Mouse (Mus musculus): ENCODE results near the gene Stoml3. TPM values are rescaled to one million over a fixed set of nuclear protein-coding genes. Genes with fewer than 3 reads are reported as not detected.

Gene Stoml3
- total and polyA plus RNA-seq, 3 experiments, result not detected

- H3K9ac ChIP-seq (ENCODE audit: insufficient read depth, low read depth), result peak overlapping the region; percentile 15; the same call in 1 of the 2 replicates
- H3K27ac ChIP-seq (ENCODE audit: insufficient read depth, low read depth), result no peak overlapping the region
- no peaks in the 10 kb centered on the region for H3K79me2 ChIP-seq (replicated peaks; ENCODE audit: control insufficient read depth, extremely low read depth, insufficient read depth, poor library complexity, severe bottlenecking)
- no peaks in the 10 kb centered on the region for H3K9me3 ChIP-seq (replicated peaks; ENCODE audit: low read length)
- in situ Hi-C loops (cut with MboI; ENCODE audit: low pct_ligation_motif_present, low pct_unique_long_range_greater_than_20kb, low sequenced_read_pairs) (no loop called here), dilution Hi-C loops (cut with MboI; ENCODE audit: extremely low pct_ligation_motif_present, extremely low pct_unique_long_range_greater_than_20kb, low sequenced_read_pairs) (no loop called here)
- TF ChIP-seq TCF12 (IDR thresholded peaks at IDR 0.05; ENCODE audit: low read depth, low read length), result peak; percentile 14; the same call in 1 of the 2 replicates
- TF ChIP-seq EP300 (IDR thresholded peaks at IDR 0.05; ENCODE audit: low read length), result peak; percentile 70
- 0 out of 2 replicates have a peak, but pooled peaks have one; percentile 21 for TF ChIP-seq BHLHE40 (IDR thresholded peaks at IDR 0.05; ENCODE audit: low read depth, low read length)
- 0 out of 2 replicates have a peak, but pooled peaks have one; percentile 10 for TF ChIP-seq MEF2A (IDR thresholded peaks at IDR 0.05; ENCODE audit: borderline replicate concordance, low read depth, low read length)
- no peak for TF ChIP-seq GABPA (IDR thresholded peaks at IDR 0.05; ENCODE audit: insufficient replicate concordance, low read depth, low read length)
- TF ChIP-seq ZNF384 (IDR thresholded peaks at IDR 0.05; ENCODE audit: low read depth, low read length), result no peak
- TF ChIP-seq UBTF (IDR thresholded peaks at IDR 0.05; ENCODE audit: low read depth, low read length), result peak; percentile 69; the same call in 1 of the 2 replicates
- TF ChIP-seq ZMIZ1 (IDR thresholded peaks at IDR 0.05; ENCODE audit: low read depth, low read length), result no peak
- no peak for TF ChIP-seq CHD1 (IDR thresholded peaks at IDR 0.05; ENCODE audit: low read depth, low read length)
- no peak for TF ChIP-seq MYC (IDR thresholded peaks at IDR 0.05; ENCODE audit: low read depth, low read length)
- TF ChIP-seq IRF4 (IDR thresholded peaks at IDR 0.05; ENCODE audit: low read depth, low read length), result peak; percentile 76
- H3K4me3 ChIP-seq (replicated peaks in 1 of 3; ENCODE audit: low read depth in 2 of 3, low read length in 2 of 3, poor library complexity in 1 of 3), result no peak overlapping the region
- DNase-seq (ENCODE audit: extremely low read depth), result no peak
- no peaks in the 10 kb centered on the region for H3K36me3 ChIP-seq (replicated peaks in 1 of 2; ENCODE audit: control insufficient read depth in 1 of 2, insufficient read depth in 1 of 2, low read length in 1 of 2)
- no peaks in the 10 kb centered on the region for H3K27me3 ChIP-seq (replicated peaks)
- peaks cover 2 to 18% of the 10 kb centered on the region in 2 experiments; a peak in 2 of 4 replicates for H3K4me1 ChIP-seq (ENCODE audit: control insufficient read depth in 1 of 2, insufficient read depth in 2 of 2)
- peak overlapping the region; percentile 81 for H3K4me2 ChIP-seq (ENCODE audit: insufficient read depth, low read depth, poor library complexity, severe bottlenecking)
Measured at GRCm38 (mm10) chr3:53522794-53523193, 34.3 kb downstream of the Stoml3 start.

- Histone ChIP-seq H3K9ac (ENCODE audit: insufficient read depth, low read depth) (no peak overlapping the region), H3K4me1 (ENCODE audit: control insufficient read depth in 1 of 2, insufficient read depth in 2 of 2) (peaks cover 2 to 18% of the 10 kb centered on the region in 2 experiments; a peak in 2 of 4 replicates), H3K27me3 (replicated peaks) (no peaks in the 10 kb centered on the region), H3K4me2 (ENCODE audit: insufficient read depth, low read depth, poor library complexity, severe bottlenecking) (peak overlapping the region; percentile 8; the same call in 1 of the 2 replicates), H3K36me3 (replicated peaks in 1 of 2; ENCODE audit: control insufficient read depth in 1 of 2, insufficient read depth in 1 of 2, low read length in 1 of 2) (no peaks in the 10 kb centered on the region), H3K79me2 (replicated peaks; ENCODE audit: control insufficient read depth, extremely low read depth, insufficient read depth, poor library complexity, severe bottlenecking) (no peaks in the 10 kb centered on the region), H3K4me3 (replicated peaks in 1 of 3; ENCODE audit: low read depth in 2 of 3, low read length in 2 of 3, poor library complexity in 1 of 3) (peak overlapping the region in 1 of 3 experiments; percentile 9), H3K27ac (ENCODE audit: insufficient read depth, low read depth) (no peak overlapping the region), H3K9me3 (replicated peaks; ENCODE audit: low read length) (no peaks in the 10 kb centered on the region)
- dilution Hi-C loops (cut with MboI; ENCODE audit: extremely low pct_ligation_motif_present, extremely low pct_unique_long_range_greater_than_20kb, low sequenced_read_pairs) (no loop called here), in situ Hi-C loops (cut with MboI; ENCODE audit: low pct_ligation_motif_present, low pct_unique_long_range_greater_than_20kb, low sequenced_read_pairs) (no loop called here)
- TF ChIP-seq JUND (conservative IDR thresholded peaks at IDR 0.05; ENCODE audit: low read depth, low read length) (no peak), UBTF (IDR thresholded peaks at IDR 0.05; ENCODE audit: low read depth, low read length) (no peak), ELF1 (IDR thresholded peaks at IDR 0.05; ENCODE audit: low read depth, low read length) (peak; percentile 54), MAX (IDR thresholded peaks at IDR 0.05; ENCODE audit: low read length) (peak; percentile 54; the same call in 1 of the 2 replicates), RAD21 (IDR thresholded peaks at IDR 0.05; ENCODE audit: low read depth, low read length) (peak; percentile 63), ZNF384 (IDR thresholded peaks at IDR 0.05; ENCODE audit: low read depth, low read length) (no peak), CTCF (conservative IDR thresholded peaks at IDR 0.05 in 1 of 2, IDR thresholded peaks at IDR 0.05 in 1 of 2; ENCODE audit: low read depth in 2 of 2, low read length in 2 of 2) (peak; percentile 8 to 67; a peak in 3 of 4 replicates), ETS1 (conservative IDR thresholded peaks at IDR 0.05; ENCODE audit: low read depth, low read length) (no peak), SMC3 (IDR thresholded peaks at IDR 0.05; ENCODE audit: low read depth, low read length) (peak; percentile 47)
- peak; percentile 62 for DNase-seq (ENCODE audit: extremely low read depth)
Measured at GRCm38 (mm10) chr3:53525737-53526136, 37.3 kb downstream of the Stoml3 start.

Measured in CH12.LX (cell line).